ENCODE assay signal across 9 mouse cellular contexts in the genomic region with DNA sequence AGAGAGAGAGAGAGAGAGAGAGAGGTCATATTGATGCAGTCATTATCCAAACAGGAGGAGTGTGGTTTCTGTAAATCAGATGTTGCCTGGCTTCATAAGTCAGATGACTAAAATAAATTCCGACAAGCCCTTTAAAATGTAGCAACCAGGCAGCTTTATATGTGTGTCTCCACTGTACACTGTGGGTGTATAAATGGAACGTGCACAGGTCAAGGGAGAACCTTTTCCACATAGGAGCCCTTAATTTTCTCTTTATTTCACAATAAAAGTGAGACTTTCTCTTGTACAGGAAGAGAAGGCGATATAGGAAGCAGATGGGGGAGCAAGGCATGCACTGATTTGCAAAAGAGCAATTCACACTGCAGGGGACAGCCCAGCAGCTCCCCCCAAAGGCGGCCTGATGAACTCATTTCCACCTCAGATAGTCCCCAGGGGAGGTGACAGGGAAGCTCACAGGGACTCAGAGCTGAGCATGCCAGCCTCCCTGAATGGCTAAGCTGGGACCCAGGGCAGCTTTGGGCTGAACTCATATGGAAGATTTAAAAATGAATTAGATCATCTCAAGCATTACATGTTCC.
DNase-seq lines count a peak whose midpoint lies in the region; ATAC-seq lines count a peak whose summit lies in the region.
"Had no signal": no experiment of that assay in that cellular context is flagged by ENCODE, and none has a peak within 500 bp of the region (broad histone marks: within the 10 kb centered on the region; RNA-seq: fewer than 3 reads in every experiment).

No protein-coding gene starts in this region.

- H3K4me2 ChIP-seq in heart, embryonic 11.5 days, result no peak overlapping the region
- no peak overlapping the region for H3K4me2 ChIP-seq in kidney, embryonic 15.5 days
- no peak overlapping the region for H3K4me2 ChIP-seq in limb, embryonic 12.5 days

- no peak for ATAC-seq in heart, embryonic 11.5 days (replicated peaks; ENCODE audit: insufficient number of reproducible peaks, low FRiP score, low TSS enrichment)
- ATAC-seq in frontal cortex, adult (ENCODE audit: low TSS enrichment), result peak; percentile 98
- ATAC-seq in kidney, embryonic 15.5 days (replicated peaks; ENCODE audit: low FRiP score), result peak; percentile 71
- ATAC-seq in limb, embryonic 12.5 days (ENCODE audit: insufficient number of reproducible peaks, insufficient read depth, low FRiP score, low TSS enrichment, low read depth), result peak; percentile 82

- H3K4me3 ChIP-seq in heart, embryonic 11.5 days (ENCODE audit: low read depth, low read length), result no peak overlapping the region
- no peak overlapping the region for H3K4me3 ChIP-seq in kidney, embryonic 15.5 days (replicated peaks)
- no peak overlapping the region for H3K4me3 ChIP-seq in limb, embryonic 12.5 days (replicated peaks)

- H3K36me3 ChIP-seq in heart, embryonic 11.5 days (ENCODE audit: control insufficient read depth, insufficient read depth, low read length), result no peaks in the 10 kb centered on the region
- no peaks in the 10 kb centered on the region for H3K36me3 ChIP-seq in kidney, embryonic 15.5 days
- no peaks in the 10 kb centered on the region for H3K36me3 ChIP-seq in limb, embryonic 12.5 days

- H3K27ac ChIP-seq in heart, embryonic 11.5 days (ENCODE audit: low read depth, low read length), result no peak overlapping the region
- no peak overlapping the region for H3K27ac ChIP-seq in kidney, embryonic 15.5 days
- H3K27ac ChIP-seq in limb, embryonic 12.5 days, result no peak overlapping the region
- H3K27ac ChIP-seq: macrophage had no signal

- H3K9ac ChIP-seq in heart, embryonic 11.5 days (ENCODE audit: low read depth, low read length), result no peak overlapping the region
- no peak overlapping the region for H3K9ac ChIP-seq in kidney, embryonic 15.5 days
- H3K9ac ChIP-seq in limb, embryonic 12.5 days (replicated peaks), result no peak overlapping the region

- WGBS in heart, embryonic 11.5 days (ENCODE audit: insufficient replicate concordance), result 32% methylated on average over 4 of the region's 4 CpGs
- WGBS in kidney, embryonic 15.5 days, result 22% methylated on average over 4 of the region's 4 CpGs
- WGBS in limb, embryonic 12.5 days, result 11% methylated on average over 4 of the region's 4 CpGs

- 0 out of 2 replicates have a peak, but pooled peaks cover 3% of the 10 kb centered on the region for H3K4me1 ChIP-seq in heart, embryonic 11.5 days (ENCODE audit: control insufficient read depth, insufficient read depth, low read length)
- peaks cover 4% of the 10 kb centered on the region; the same call in 1 of the 2 replicates for H3K4me1 ChIP-seq in kidney, embryonic 15.5 days
- peaks cover 19% of the 10 kb centered on the region for H3K4me1 ChIP-seq in limb, embryonic 12.5 days (replicated peaks)

- DNase-seq in heart, adult 18-20 months, result peak; percentile 16 to 23
- peak; percentile 52 for DNase-seq in adrenal gland, postnatal 14 days
- DNase-seq in retina, postnatal 1 day, result peak; percentile 62
- no peak for DNase-seq in MN1 (ENCODE audit: low spot score)

- peaks cover 5% of the 10 kb centered on the region; the same call in 1 of the 2 replicates for H3K27me3 ChIP-seq in heart, embryonic 11.5 days (ENCODE audit: control insufficient read depth, insufficient read depth, low read length)
- H3K27me3 ChIP-seq in kidney, embryonic 15.5 days, result no peaks in the 10 kb centered on the region
- no peaks in the 10 kb centered on the region for H3K27me3 ChIP-seq in limb, embryonic 12.5 days

- no peaks in the 10 kb centered on the region for H3K9me3 ChIP-seq in heart, embryonic 11.5 days (replicated peaks; ENCODE audit: control insufficient read depth, low read length)
- H3K9me3 ChIP-seq in kidney, embryonic 15.5 days (replicated peaks), result no peaks in the 10 kb centered on the region
- no peaks in the 10 kb centered on the region for H3K9me3 ChIP-seq in limb, embryonic 12.5 days
